Mouse (Mus musculus): ENCODE results near the gene Sp4.

DNA sequence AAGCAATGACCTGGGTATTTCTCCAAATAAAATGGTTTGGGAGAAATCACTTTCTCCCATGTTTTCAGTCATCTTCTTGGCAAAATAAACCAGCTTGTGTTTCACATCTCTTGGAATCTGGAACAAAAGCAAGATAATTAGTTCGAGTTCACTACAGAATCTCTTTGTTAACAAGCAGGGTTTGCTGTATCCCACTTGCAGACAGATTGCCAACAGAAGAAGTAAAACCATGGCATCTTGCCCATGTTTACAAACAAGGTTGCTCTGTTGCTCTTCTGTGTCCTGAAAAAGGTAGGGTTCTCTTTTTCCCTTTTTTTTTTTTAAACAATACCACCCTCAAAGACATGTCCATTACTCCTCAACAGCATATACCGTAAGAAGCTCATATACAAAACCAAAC lies 104.7 kb downstream of the Sp4 start:
- TF ChIP-seq CTCF (IDR thresholded peaks at IDR 0.05; ENCODE audit: borderline replicate concordance, extremely low read depth, insufficient read depth, insufficient read length), result no peak
- no peak for TF ChIP-seq POLR2A (IDR thresholded peaks at IDR 0.05; ENCODE audit: borderline replicate concordance, extremely low read depth, insufficient read depth, insufficient read length, poor library complexity, severe bottlenecking)

Measured in brain, embryonic 14.5 days (tissue).